9 mouse cellular contexts compared by ENCODE assay signal in genomic region chr4:126803268-126803873, GRCm38 (mm10). TPM values are rescaled to one million over a fixed set of nuclear protein-coding genes. Genes with fewer than 3 reads are reported as not detected.
DNase-seq lines count a peak whose midpoint lies in the region; ATAC-seq and TF ChIP-seq lines count a peak whose summit lies in the region.
"Had no signal": no experiment of that assay in that cellular context is flagged by ENCODE, and none has a peak within 500 bp of the region (broad histone marks: within the 10 kb centered on the region; RNA-seq: fewer than 3 reads in every experiment).

No protein-coding gene starts in this region.

- intact Hi-C loops in heart, postnatal 14 days (cut with DNase I) = no loop called here

- WGBS in hindbrain, embryonic 13.5 days = 34% methylated on average over 8 of the region's 8 CpGs
- 41% methylated on average over 8 of the region's 8 CpGs for WGBS in hindbrain, embryonic 10.5 days

- H3K27me3 ChIP-seq in hindbrain, embryonic 13.5 days = no peaks in the 10 kb centered on the region
- no peaks in the 10 kb centered on the region for H3K27me3 ChIP-seq in hindbrain, embryonic 10.5 days (ENCODE audit: insufficient read depth, poor library complexity, severe bottlenecking)

- H3K4me2 ChIP-seq in hindbrain, embryonic 13.5 days = no peak overlapping the region

- no peak overlapping the region for H3K9ac ChIP-seq in hindbrain, embryonic 13.5 days

- 0 out of 2 replicates have a peak, but pooled peaks cover 3% of the 10 kb centered on the region for H3K36me3 ChIP-seq in hindbrain, embryonic 13.5 days
- peaks cover 3% of the 10 kb centered on the region; the same call in 1 of the 2 replicates for H3K36me3 ChIP-seq in hindbrain, embryonic 10.5 days

- peak overlapping the region; percentile 46; the same call in 1 of the 2 replicates for H3K27ac ChIP-seq in hindbrain, embryonic 13.5 days
- H3K27ac ChIP-seq in hindbrain, embryonic 10.5 days = no peak overlapping the region
- H3K27ac ChIP-seq in cortical plate, adult 2 months (ENCODE audit: insufficient read depth, low read length) = peak overlapping the region; percentile 45
- H3K27ac ChIP-seq: macrophage had no signal

- no peak for ATAC-seq in hindbrain, embryonic 13.5 days (ENCODE audit: low FRiP score)
- no peak for ATAC-seq in inflammation-experienced regulatory T-cells, adult 6 months

- H3K4me1 ChIP-seq in hindbrain, embryonic 13.5 days (replicated peaks) = peaks cover 10% of the 10 kb centered on the region
- peaks cover 4% of the 10 kb centered on the region; the same call in 1 of the 2 replicates for H3K4me1 ChIP-seq in hindbrain, embryonic 10.5 days (replicated peaks)
- peaks cover 2% of the 10 kb centered on the region; the same call in 1 of the 2 replicates for H3K4me1 ChIP-seq in cortical plate, adult 2 months (ENCODE audit: control insufficient read depth, insufficient read depth, low read length)

- no peak for DNase-seq in hindbrain, embryonic 10.5 days (ENCODE audit: low spot score)
- DNase-seq in R1 (ENCODE audit: low read depth, low spot score) = peak; percentile 46
- DNase-seq in heart, postnatal 14 days = peak; percentile 14 to 17
- DNase-seq in lung, postnatal 36 days = peak; percentile 74
- no peak for DNase-seq in natural killer cell, adult 2 months (ENCODE audit: low spot score in 2 of 2)

- no peak for TF ChIP-seq POLR2A in cortical plate, adult 2 months (IDR thresholded peaks at IDR 0.05; ENCODE audit: extremely low read depth, insufficient read depth, low read length)

- no peak overlapping the region for H3K4me3 ChIP-seq in hindbrain, embryonic 13.5 days
- no peak overlapping the region for H3K4me3 ChIP-seq in hindbrain, embryonic 10.5 days
- no peak overlapping the region for H3K4me3 ChIP-seq in cortical plate, adult 2 months (ENCODE audit: insufficient read depth, low read length)

- no peak for TF ChIP-seq CTCF in cortical plate, adult 2 months (IDR thresholded peaks at IDR 0.05; ENCODE audit: extremely low read depth, insufficient read depth, low read length)

- no peaks in the 10 kb centered on the region for H3K9me3 ChIP-seq in hindbrain, embryonic 13.5 days
- H3K9me3 ChIP-seq in hindbrain, embryonic 10.5 days = no peaks in the 10 kb centered on the region

RNA-seq across cellular contexts. Expression of gene AU040320, which starts 50.0 kb away (rescaled TPM):
- polyA plus RNA-seq in hindbrain, embryonic 13.5 days (2015; fragmentation: Nextera tagmentation; extraction: Ambion mirVana) = 40.0 and 40.3 TPM in 2 replicates
- 25.3 and 31.4 TPM in 2 replicates for polyA plus RNA-seq in hindbrain, embryonic 10.5 days (2016; fragmentation: Nextera tagmentation; extraction: Ambion mirVana)
- 43.0 and 43.6 TPM in 2 replicates for polyA plus RNA-seq in cortical plate, adult 2 months (2012; rRNA removed)
- total RNA-seq in heart, postnatal 14 days (2021) = 10 to 100 TPM; 29.9 to 30.3 TPM
- polyA plus RNA-seq in inflammation-experienced regulatory T-cells, adult 6 months (2017; shearing (Covaris generic)) = 10 to 100 TPM; 17.0 to 24.0 (median 20.1) TPM

RNA-seq across cellular contexts. Expression of gene Ncdn, which starts 50.1 kb away (rescaled TPM):
- polyA plus RNA-seq in hindbrain, embryonic 13.5 days (2015; fragmentation: Nextera tagmentation; extraction: Ambion mirVana) = 83.8 and 90.2 TPM in 2 replicates
- 35.6 and 49.1 TPM in 2 replicates for polyA plus RNA-seq in hindbrain, embryonic 10.5 days (2016; fragmentation: Nextera tagmentation; extraction: Ambion mirVana)
- polyA plus RNA-seq in cortical plate, adult 2 months (2012; rRNA removed) = 896 and 954 TPM in 2 replicates
- 10 to 100 TPM; 12.5 to 15.0 TPM for total RNA-seq in heart, postnatal 14 days (2021)
- 10 to 100 TPM in 2 of 3 experiments, 1 to 10 TPM in 1; 9.7 to 12.0 (median 10.1) TPM for polyA plus RNA-seq in inflammation-experienced regulatory T-cells, adult 6 months (2017; shearing (Covaris generic))

Comparison
In these comparisons a context has a peak if more than half of its experiments do, and no peak if none do; other contexts are left out.
1. DNase-seq: peak in R1 (single experiment), heart, postnatal 14 days (2 of 2) and lung, postnatal 36 days (single experiment); none in hindbrain, embryonic 10.5 days (single experiment) and natural killer cell, adult 2 months (0 of 2).